Mouse (Mus musculus): ENCODE measurements around the gene Yif1b. TPM values are rescaled to one million over a fixed set of nuclear protein-coding genes. Genes with fewer than 3 reads are reported as not detected.
"Not testable (repeated sequence)": the region's sequence is repeated elsewhere in the genome, so short reads cannot be mapped to it uniquely, and the experiment has no call there.

The Yif1b gene
- 59.2 and 64.3 TPM in 2 replicates for polyA plus RNA-seq (2016; fragmentation: Nextera tagmentation; extraction: Ambion mirVana)

- no peaks in the 10 kb centered on the region for H3K9me3 ChIP-seq (replicated peaks)
- peak within 1 kb of the TSS; percentile 61 for H3K4me3 ChIP-seq
- 0 out of 2 replicates have a peak, but pooled peaks cover 5% of the 10 kb centered on the region for H3K36me3 ChIP-seq
- H3K4me1 ChIP-seq, result peaks cover 30% of the 10 kb centered on the region
- H3K27ac ChIP-seq, result peak within 1 kb of the TSS; percentile 89
- peak; percentile 94 for ATAC-seq
- WGBS (ENCODE audit: insufficient replicate concordance), result 2% methylated on average over 60 of the region's 60 CpGs
- peak within 1 kb of the TSS; percentile 77 for H3K4me2 ChIP-seq
- H3K27me3 ChIP-seq (replicated peaks), result peaks cover 5% of the 10 kb centered on the region; the same call in 1 of the 2 replicates
- H3K9ac ChIP-seq, result peak within 1 kb of the TSS; percentile 72
Measured at GRCm38 (mm10) chr7:29238019-29238967, at the start of gene Yif1b. Gene Yif1b, plus strand, starts transcription at chr7:29238329.

GRCm38 (mm10) chr7:29194230-29194629 is 43.9 kb upstream of the Yif1b start:
- H3K36me3 ChIP-seq; H3K4me2 ChIP-seq; H3K9me3 ChIP-seq (replicated peaks); H3K4me1 ChIP-seq; ATAC-seq; H3K27me3 ChIP-seq (replicated peaks); H3K27ac ChIP-seq; H3K4me3 ChIP-seq; H3K9ac ChIP-seq: not testable (repeated sequence)
- 75% methylated on average over 1 of the region's 1 CpGs for WGBS (ENCODE audit: insufficient replicate concordance)

GRCm38 (mm10) chr7:29202577-29202976 is 35.6 kb upstream of the Yif1b start:
- Histone ChIP-seq H3K4me1 (no peaks in the 10 kb centered on the region), H3K9ac (no peak overlapping the region), H3K9me3 (replicated peaks) (no peaks in the 10 kb centered on the region), H3K4me3 (no peak overlapping the region), H3K27me3 (replicated peaks) (peaks cover 5% of the 10 kb centered on the region; the same call in 1 of the 2 replicates), H3K27ac (no peak overlapping the region), H3K4me2 (no peak overlapping the region), H3K36me3 (no peaks in the 10 kb centered on the region)
- WGBS (ENCODE audit: insufficient replicate concordance), result 49% methylated on average over 6 of the region's 6 CpGs
- no peak for ATAC-seq

GRCm38 (mm10) chr7:29211013-29211412 is 27.1 kb upstream of the Yif1b start:
- Histone ChIP-seq H3K27me3 (replicated peaks) (0 out of 2 replicates have a peak, but pooled peaks cover 10% of the 10 kb centered on the region), H3K4me3 (peak overlapping the region; percentile 42), H3K27ac (peak overlapping the region; percentile 71), H3K4me2 (peak overlapping the region; percentile 62), H3K4me1 (peaks cover 26% of the 10 kb centered on the region)
- 9% methylated on average over 15 of the region's 15 CpGs for WGBS (ENCODE audit: insufficient replicate concordance)
- H3K9me3 ChIP-seq (replicated peaks); H3K9ac ChIP-seq; H3K36me3 ChIP-seq: not testable (repeated sequence)
- ATAC-seq, result peak; percentile 68

DNA sequence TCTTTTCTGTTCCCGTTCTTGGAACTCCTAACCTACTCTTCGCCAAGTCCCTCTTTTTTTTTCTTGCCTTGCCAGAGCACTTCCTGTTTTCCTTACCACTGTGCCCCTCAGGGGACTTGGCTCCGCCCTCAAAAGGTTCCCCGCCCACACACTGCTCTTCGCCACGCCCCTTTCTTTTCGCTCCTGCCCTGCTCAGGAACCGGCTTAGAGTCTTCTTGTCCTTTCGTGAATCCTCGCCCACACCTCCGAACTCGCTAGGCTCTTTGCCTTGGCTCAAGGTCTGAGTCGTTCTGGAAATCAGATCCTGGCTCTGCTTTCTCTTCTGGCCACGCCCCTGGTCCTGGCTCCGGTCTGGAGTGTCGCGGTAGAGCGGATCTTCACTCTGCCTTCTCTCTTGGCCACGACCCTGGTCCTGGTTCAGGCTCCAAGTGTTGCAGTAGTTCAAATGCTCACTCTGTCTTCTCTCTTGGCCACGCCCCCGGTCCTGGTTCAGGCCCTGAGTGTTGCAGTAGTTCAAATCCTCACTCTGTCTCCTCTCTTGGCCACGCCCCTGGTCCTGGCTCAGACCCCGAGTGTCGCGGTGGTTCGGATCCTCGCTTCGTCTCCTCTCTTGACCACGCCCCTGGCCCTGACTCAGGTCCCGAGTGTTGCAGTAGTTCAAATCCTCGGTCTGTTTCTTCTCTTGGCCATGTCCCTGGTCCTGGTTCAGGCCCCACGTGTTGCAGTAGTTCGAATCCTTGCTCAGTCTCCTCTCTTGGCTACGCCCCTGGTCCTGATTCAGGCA is 26.5 kb upstream of the Yif1b start:
- peak; percentile 77 for ATAC-seq
- 0 out of 2 replicates have a peak, but pooled peaks cover 10% of the 10 kb centered on the region for H3K27me3 ChIP-seq (replicated peaks)
- H3K9ac ChIP-seq, result no peak overlapping the region
- H3K4me3 ChIP-seq, result peak overlapping the region; percentile 42
- H3K36me3 ChIP-seq, result no peaks in the 10 kb centered on the region
- peak overlapping the region; percentile 62 for H3K4me2 ChIP-seq
- H3K27ac ChIP-seq, result peak overlapping the region; percentile 71
- 2% methylated on average over 34 of the region's 34 CpGs for WGBS (ENCODE audit: insufficient replicate concordance)
- peaks cover 4% of the 10 kb centered on the region; the same call in 1 of the 2 replicates for H3K9me3 ChIP-seq (replicated peaks)
- H3K4me1 ChIP-seq, result peaks cover 26% of the 10 kb centered on the region

DNA sequence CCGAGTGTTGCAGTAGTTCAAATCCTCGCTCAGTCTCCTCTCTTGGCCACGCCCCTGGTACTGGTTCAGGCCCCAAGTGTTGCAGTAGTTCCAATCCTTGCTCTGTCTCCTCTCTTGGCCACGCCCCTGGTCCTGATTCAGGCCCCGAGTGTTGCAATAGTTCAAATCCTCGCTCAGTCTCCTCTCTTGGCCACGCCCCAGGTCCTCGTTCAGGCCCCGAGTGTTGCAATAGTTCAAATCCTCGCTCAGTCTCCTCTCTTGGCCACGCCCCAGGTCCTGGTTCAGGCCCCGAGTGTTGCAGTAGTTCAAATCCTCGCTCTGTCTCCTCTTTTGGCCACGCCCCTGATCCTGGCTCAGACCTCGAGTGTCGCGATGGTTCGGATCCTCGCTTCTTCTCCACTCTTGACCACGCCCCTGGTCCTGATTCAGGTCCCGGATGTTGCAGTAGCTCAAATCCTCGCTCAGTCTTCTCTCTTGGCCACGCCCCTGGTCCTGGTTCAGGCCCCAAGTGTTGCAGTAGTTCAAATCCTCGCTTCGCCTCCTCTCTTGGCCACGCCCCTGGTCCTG is 25.8 kb upstream of the Yif1b start:
- WGBS (ENCODE audit: insufficient replicate concordance), result 6% methylated on average over 26 of the region's 26 CpGs
- H3K9ac ChIP-seq, result no peak overlapping the region
- no peaks in the 10 kb centered on the region for H3K36me3 ChIP-seq
- ATAC-seq, result no peak
- peak overlapping the region; percentile 62 for H3K4me2 ChIP-seq
- H3K27me3 ChIP-seq (replicated peaks), result 0 out of 2 replicates have a peak, but pooled peaks cover 10% of the 10 kb centered on the region
- H3K9me3 ChIP-seq (replicated peaks), result peaks cover 7% of the 10 kb centered on the region; the same call in 1 of the 2 replicates
- peak overlapping the region; percentile 71; the same call in 1 of the 2 replicates for H3K27ac ChIP-seq
- peaks cover 26% of the 10 kb centered on the region for H3K4me1 ChIP-seq
- H3K4me3 ChIP-seq, result peak overlapping the region; percentile 42

GRCm38 (mm10) chr7:29212775-29213560 is 25.2 kb upstream of the Yif1b start:
- not testable (repeated sequence) for H3K9me3 ChIP-seq (replicated peaks); H3K9ac ChIP-seq; ATAC-seq; H3K27ac ChIP-seq; H3K36me3 ChIP-seq
- peak overlapping the region; percentile 62 for H3K4me2 ChIP-seq
- peaks cover 26% of the 10 kb centered on the region for H3K4me1 ChIP-seq
- H3K4me3 ChIP-seq, result peak overlapping the region; percentile 42
- 0 out of 2 replicates have a peak, but pooled peaks cover 10% of the 10 kb centered on the region for H3K27me3 ChIP-seq (replicated peaks)
- 29% methylated on average over 40 of the region's 40 CpGs for WGBS (ENCODE audit: insufficient replicate concordance)

- no peak within 1 kb of the TSS for H3K27ac ChIP-seq
- 23% methylated on average over 20 of the region's 20 CpGs for WGBS (ENCODE audit: insufficient replicate concordance)
- no peak within 1 kb of the TSS for H3K9ac ChIP-seq
- H3K4me2 ChIP-seq, result peak within 1 kb of the TSS; percentile 62
- peaks cover 9% of the 10 kb centered on the region for H3K9me3 ChIP-seq (replicated peaks)
- H3K27me3 ChIP-seq (replicated peaks), result 0 out of 2 replicates have a peak, but pooled peaks cover 10% of the 10 kb centered on the region
- peak within 1 kb of the TSS; percentile 42; the same call in 1 of the 2 replicates for H3K4me3 ChIP-seq
- H3K36me3 ChIP-seq, result no peaks in the 10 kb centered on the region
- no peak for ATAC-seq
- H3K4me1 ChIP-seq, result peaks cover 26% of the 10 kb centered on the region
Measured at GRCm38 (mm10) chr7:29213675-29214082, 24.4 kb upstream of the Yif1b start, which contains the start of gene Catsperg1. Gene Catsperg1, minus strand, starts transcription at chr7:29214035.

GRCm38 (mm10) chr7:29214236-29214635 is 23.9 kb upstream of the Yif1b start:
- no peak overlapping the region for H3K27ac ChIP-seq
- H3K9ac ChIP-seq, result no peak overlapping the region
- H3K4me2 ChIP-seq, result no peak overlapping the region
- peaks cover 14% of the 10 kb centered on the region for H3K9me3 ChIP-seq (replicated peaks)
- H3K36me3 ChIP-seq, result 0 out of 2 replicates have a peak, but pooled peaks cover under 1% of the 10 kb centered on the region
- 64% methylated on average over 2 of the region's 2 CpGs for WGBS (ENCODE audit: insufficient replicate concordance)
- H3K4me3 ChIP-seq, result no peak overlapping the region
- 0 out of 2 replicates have a peak, but pooled peaks cover 10% of the 10 kb centered on the region for H3K27me3 ChIP-seq (replicated peaks)
- no peak for ATAC-seq
- H3K4me1 ChIP-seq, result peaks cover 26% of the 10 kb centered on the region

DNA sequence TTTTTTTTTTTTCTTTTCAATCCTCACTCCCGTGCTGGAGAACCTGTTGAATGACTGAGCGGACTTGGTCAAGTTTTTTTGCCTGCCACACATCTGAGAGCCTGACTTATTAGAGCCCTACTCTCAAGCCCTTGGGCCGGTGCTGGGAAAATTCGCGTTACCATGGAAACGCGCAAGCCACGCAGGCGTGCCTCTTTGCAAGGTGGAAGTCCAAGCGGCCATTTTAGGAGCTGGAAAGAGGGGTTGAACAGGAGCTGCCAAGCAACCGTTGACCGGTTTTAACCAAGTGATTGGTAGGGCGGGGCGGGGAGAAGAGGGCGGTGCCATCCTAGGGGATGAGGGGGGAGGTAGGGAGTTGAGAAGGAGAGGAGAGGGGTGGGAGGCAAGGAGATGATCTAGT is 23.3 kb upstream of the Yif1b start:
- peaks cover 21% of the 10 kb centered on the region for H3K9me3 ChIP-seq (replicated peaks)
- no peak for ATAC-seq
- 53% methylated on average over 15 of the region's 15 CpGs for WGBS (ENCODE audit: insufficient replicate concordance)
- no peak overlapping the region for H3K4me2 ChIP-seq
- H3K27ac ChIP-seq, result no peak overlapping the region
- peaks cover 26% of the 10 kb centered on the region for H3K4me1 ChIP-seq
- no peak overlapping the region for H3K4me3 ChIP-seq
- H3K36me3 ChIP-seq, result 0 out of 2 replicates have a peak, but pooled peaks cover 3% of the 10 kb centered on the region
- H3K9ac ChIP-seq, result no peak overlapping the region
- H3K27me3 ChIP-seq (replicated peaks), result 0 out of 2 replicates have a peak, but pooled peaks cover 10% of the 10 kb centered on the region

Measured in liver, embryonic 12.5 days (tissue).